Mouse (Mus musculus): ENCODE results near the gene Abcc8. TPM values are rescaled to one million over a fixed set of nuclear protein-coding genes. Genes with fewer than 3 reads are reported as not detected.
"Not testable (repeated sequence)": the region's sequence is repeated elsewhere in the genome, so short reads cannot be mapped to it uniquely, and the experiment has no call there.

Gene Abcc8
- polyA plus RNA-seq, 1 experiment, result not detected

GRCm38 (mm10) chr7:46204046-46204471 lies 24.2 kb upstream of the Abcc8 start:
- Histone ChIP-seq H3K9me3 (ENCODE audit: control insufficient read depth, low read length) (no peaks in the 10 kb centered on the region), H3K36me3 (ENCODE audit: control insufficient read depth) (no peaks in the 10 kb centered on the region), H3K27me3 (ENCODE audit: control insufficient read depth) (no peaks in the 10 kb centered on the region), H3K4me3 (replicated peaks) (no peak overlapping the region), H3K4me1 (ENCODE audit: control insufficient read depth) (no peaks in the 10 kb centered on the region)
- TF ChIP-seq TAL1 (IDR thresholded peaks at IDR 0.05; ENCODE audit: low read length) (no peak), GATA1 (IDR thresholded peaks at IDR 0.05; ENCODE audit: low read length) (no peak)

- no peaks in the 10 kb centered on the region for H3K9me3 ChIP-seq (ENCODE audit: control insufficient read depth, low read length)
- no peaks in the 10 kb centered on the region for H3K36me3 ChIP-seq (ENCODE audit: control insufficient read depth)
- H3K4me3 ChIP-seq (replicated peaks), result no peak overlapping the region
- TF ChIP-seq TAL1 (IDR thresholded peaks at IDR 0.05; ENCODE audit: low read length) (no peak), GATA1 (IDR thresholded peaks at IDR 0.05; ENCODE audit: low read length) (no peak)
- H3K27me3 ChIP-seq (ENCODE audit: control insufficient read depth), result no peaks in the 10 kb centered on the region
- H3K4me1 ChIP-seq (ENCODE audit: control insufficient read depth), result no peaks in the 10 kb centered on the region
Measured at GRCm38 (mm10) chr7:46201649-46202048, 21.8 kb upstream of the Abcc8 start.

DNA sequence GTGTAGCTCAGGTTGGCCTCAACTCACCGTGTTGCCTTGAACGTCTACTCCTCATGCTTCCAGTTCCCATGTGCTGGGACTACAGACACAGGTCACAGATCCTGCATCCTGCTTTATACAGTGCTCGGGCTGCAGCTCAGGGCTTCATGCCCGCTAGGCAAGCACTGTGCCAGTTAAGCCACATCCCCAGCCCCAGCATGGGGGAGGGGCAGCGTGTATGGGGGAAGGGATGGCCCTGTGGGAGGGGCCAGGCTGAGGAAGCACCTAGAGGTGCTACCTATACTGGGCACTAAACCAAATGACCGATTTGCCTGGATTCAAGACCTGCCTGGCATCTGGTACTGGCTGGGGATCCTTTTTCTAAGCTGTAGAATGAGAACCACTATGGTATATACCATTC lies 20.2 kb upstream of the Abcc8 start:
- Histone ChIP-seq H3K9me3 (ENCODE audit: control insufficient read depth, low read length) (no peaks in the 10 kb centered on the region), H3K4me3 (replicated peaks) (no peak overlapping the region), H3K36me3 (ENCODE audit: control insufficient read depth) (no peaks in the 10 kb centered on the region), H3K27me3 (ENCODE audit: control insufficient read depth) (no peaks in the 10 kb centered on the region), H3K4me1 (ENCODE audit: control insufficient read depth) (no peaks in the 10 kb centered on the region)
- TF ChIP-seq GATA1 (IDR thresholded peaks at IDR 0.05; ENCODE audit: low read length), result no peak
- no peak for TF ChIP-seq TAL1 (IDR thresholded peaks at IDR 0.05; ENCODE audit: low read length)

DNA sequence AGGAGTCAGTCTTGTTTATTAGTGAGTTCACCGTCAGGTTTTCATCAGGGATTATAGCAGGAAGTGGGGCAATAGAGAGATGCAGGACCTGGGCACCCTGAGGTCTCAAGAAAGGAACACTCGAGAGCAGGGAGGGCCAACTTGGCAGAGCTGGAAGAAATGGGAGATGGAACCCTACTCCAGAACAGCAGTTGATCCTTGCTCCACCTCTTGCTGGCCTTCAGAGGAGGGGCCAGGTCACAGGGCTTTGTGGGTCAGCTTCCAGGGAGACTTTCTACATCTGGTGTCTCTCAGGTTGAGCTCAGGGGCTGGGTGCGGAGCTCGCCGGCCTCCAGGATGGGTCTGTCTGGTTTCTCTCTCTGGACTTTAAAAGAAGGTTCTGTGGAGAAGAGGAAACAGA lies 15.5 kb upstream of the Abcc8 start:
- H3K4me1 ChIP-seq (ENCODE audit: control insufficient read depth), result no peaks in the 10 kb centered on the region
- no peak overlapping the region for H3K4me3 ChIP-seq (replicated peaks)
- H3K36me3 ChIP-seq (ENCODE audit: control insufficient read depth), result no peaks in the 10 kb centered on the region
- TF ChIP-seq TAL1 (IDR thresholded peaks at IDR 0.05; ENCODE audit: low read length) (no peak), GATA1 (IDR thresholded peaks at IDR 0.05; ENCODE audit: low read length) (no peak)
- H3K9me3 ChIP-seq (ENCODE audit: control insufficient read depth, low read length), result no peaks in the 10 kb centered on the region
- H3K27me3 ChIP-seq (ENCODE audit: control insufficient read depth), result no peaks in the 10 kb centered on the region

- no peak for TF ChIP-seq TAL1 (IDR thresholded peaks at IDR 0.05; ENCODE audit: low read length)
- no peak for TF ChIP-seq GATA1 (IDR thresholded peaks at IDR 0.05; ENCODE audit: low read length)
- peaks cover 22% of the 10 kb centered on the region for H3K27me3 ChIP-seq (ENCODE audit: control insufficient read depth)
Measured at GRCm38 (mm10) chr7:46184232-46184631, 4.4 kb upstream of the Abcc8 start.

GRCm38 (mm10) chr7:46181590-46181989 lies 1.8 kb upstream of the Abcc8 start:
- no peak overlapping the region for H3K4me3 ChIP-seq (replicated peaks)
- H3K27me3 ChIP-seq (ENCODE audit: control insufficient read depth), result peaks cover 40% of the 10 kb centered on the region
- no peaks in the 10 kb centered on the region for H3K4me1 ChIP-seq (ENCODE audit: control insufficient read depth)
- no peaks in the 10 kb centered on the region for H3K9me3 ChIP-seq (ENCODE audit: control insufficient read depth, low read length)
- H3K36me3 ChIP-seq (ENCODE audit: control insufficient read depth), result no peaks in the 10 kb centered on the region
- TF ChIP-seq TAL1 (IDR thresholded peaks at IDR 0.05; ENCODE audit: low read length) (no peak), GATA1 (IDR thresholded peaks at IDR 0.05; ENCODE audit: low read length) (no peak)

More at GRCm38 (mm10) chr7:46184232-46184631, 4.4 kb upstream of the Abcc8 start:
- H3K36me3 ChIP-seq (ENCODE audit: control insufficient read depth), result no peaks in the 10 kb centered on the region
- no peaks in the 10 kb centered on the region for H3K4me1 ChIP-seq (ENCODE audit: control insufficient read depth)
- no peaks in the 10 kb centered on the region for H3K9me3 ChIP-seq (ENCODE audit: control insufficient read depth, low read length)
- H3K4me3 ChIP-seq (replicated peaks), result no peak overlapping the region

- not testable (repeated sequence) for H3K4me1 ChIP-seq (ENCODE audit: control insufficient read depth); H3K9me3 ChIP-seq (ENCODE audit: control insufficient read depth, low read length); H3K27me3 ChIP-seq (ENCODE audit: control insufficient read depth); H3K36me3 ChIP-seq (ENCODE audit: control insufficient read depth); H3K4me3 ChIP-seq (replicated peaks)
Measured at GRCm38 (mm10) chr7:46168980-46169379, 10.9 kb downstream of the Abcc8 start.

DNA sequence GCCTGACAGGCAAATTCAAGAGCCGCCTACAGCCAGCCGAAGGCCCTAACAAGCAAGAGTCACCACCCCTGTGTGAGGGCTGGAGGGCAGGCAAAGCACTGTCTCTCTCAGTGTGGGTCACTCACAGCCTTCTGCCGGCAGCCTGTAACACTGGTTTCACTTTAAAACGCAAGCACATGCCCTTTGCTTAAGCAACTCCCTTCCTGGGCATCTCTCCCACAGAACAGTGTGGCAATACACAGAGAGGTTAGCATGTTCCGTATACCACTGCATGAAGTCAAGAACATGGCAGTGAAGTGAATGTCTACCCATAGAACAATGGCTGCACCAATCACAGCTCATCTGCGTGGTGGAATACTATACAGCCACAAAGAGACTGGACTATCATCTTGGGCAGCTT lies 11.4 kb downstream of the Abcc8 start:
- Histone ChIP-seq H3K36me3 (ENCODE audit: control insufficient read depth) (no peaks in the 10 kb centered on the region), H3K4me3 (replicated peaks) (no peak overlapping the region), H3K27me3 (ENCODE audit: control insufficient read depth) (no peaks in the 10 kb centered on the region), H3K9me3 (ENCODE audit: control insufficient read depth, low read length) (no peaks in the 10 kb centered on the region; the same call in 1 of the 2 replicates), H3K4me1 (ENCODE audit: control insufficient read depth) (no peaks in the 10 kb centered on the region)
- TF ChIP-seq TAL1 (IDR thresholded peaks at IDR 0.05; ENCODE audit: low read length), result no peak
- TF ChIP-seq GATA1 (IDR thresholded peaks at IDR 0.05; ENCODE audit: low read length), result no peak

DNA sequence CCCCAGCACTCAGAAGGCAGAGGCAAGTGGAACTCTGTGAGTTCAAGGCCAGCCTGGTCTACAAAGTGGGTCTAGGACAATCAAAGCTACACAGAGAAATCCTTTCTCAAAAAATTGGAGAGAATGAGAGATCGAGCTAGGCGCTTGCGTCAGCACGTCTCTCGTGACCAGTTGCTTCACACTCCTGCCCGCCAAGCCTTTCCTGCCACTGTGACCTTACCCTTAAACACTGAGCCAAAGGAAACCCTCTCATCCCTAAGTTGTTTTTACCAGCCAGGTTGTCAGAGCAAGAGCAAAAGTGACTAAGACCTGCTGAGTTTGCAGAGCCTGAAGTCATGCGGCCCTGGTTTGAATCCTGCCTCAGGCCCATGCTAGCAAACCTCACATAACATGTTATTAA lies 11.9 kb downstream of the Abcc8 start:
- H3K4me1 ChIP-seq (ENCODE audit: control insufficient read depth), result no peaks in the 10 kb centered on the region
- no peaks in the 10 kb centered on the region; the same call in 1 of the 2 replicates for H3K9me3 ChIP-seq (ENCODE audit: control insufficient read depth, low read length)
- no peak for TF ChIP-seq TAL1 (IDR thresholded peaks at IDR 0.05; ENCODE audit: low read length)
- no peak for TF ChIP-seq GATA1 (IDR thresholded peaks at IDR 0.05; ENCODE audit: low read length)
- no peaks in the 10 kb centered on the region for H3K36me3 ChIP-seq (ENCODE audit: control insufficient read depth)
- H3K4me3 ChIP-seq (replicated peaks), result no peak overlapping the region
- H3K27me3 ChIP-seq (ENCODE audit: control insufficient read depth), result no peaks in the 10 kb centered on the region

DNA sequence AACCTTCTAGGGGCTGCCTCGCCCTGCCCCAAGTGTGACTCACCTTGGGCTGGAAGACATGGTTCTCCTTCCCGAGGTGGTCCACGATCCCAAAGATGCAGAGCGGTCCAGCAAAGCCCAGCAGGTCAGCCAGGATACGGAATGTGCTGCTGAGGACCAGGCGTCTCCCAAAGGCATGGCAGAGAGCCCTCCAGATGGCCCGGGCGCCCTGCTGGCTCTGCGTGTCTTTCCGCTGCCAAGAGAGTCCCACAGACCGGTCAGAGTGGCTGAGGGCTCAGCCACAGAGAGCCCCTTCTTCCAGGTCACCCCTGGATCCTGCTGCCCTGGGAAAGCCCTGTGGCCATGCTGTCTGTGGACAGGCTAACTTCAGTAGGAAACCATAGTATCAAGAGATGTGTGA lies 14.0 kb downstream of the Abcc8 start:
- Histone ChIP-seq H3K27me3 (ENCODE audit: control insufficient read depth) (no peaks in the 10 kb centered on the region), H3K9me3 (ENCODE audit: control insufficient read depth, low read length) (no peaks in the 10 kb centered on the region; the same call in 1 of the 2 replicates), H3K4me3 (replicated peaks) (no peak overlapping the region), H3K4me1 (ENCODE audit: control insufficient read depth) (no peaks in the 10 kb centered on the region), H3K36me3 (ENCODE audit: control insufficient read depth) (no peaks in the 10 kb centered on the region)
- TF ChIP-seq GATA1 (IDR thresholded peaks at IDR 0.05; ENCODE audit: low read length) (no peak), TAL1 (IDR thresholded peaks at IDR 0.05; ENCODE audit: low read length) (no peak)

Data from erythroblast, embryonic 14.5 days (primary cell).